Mouse (Mus musculus): ENCODE measurements around the gene Stk10.

Stk10 gene

DNA sequence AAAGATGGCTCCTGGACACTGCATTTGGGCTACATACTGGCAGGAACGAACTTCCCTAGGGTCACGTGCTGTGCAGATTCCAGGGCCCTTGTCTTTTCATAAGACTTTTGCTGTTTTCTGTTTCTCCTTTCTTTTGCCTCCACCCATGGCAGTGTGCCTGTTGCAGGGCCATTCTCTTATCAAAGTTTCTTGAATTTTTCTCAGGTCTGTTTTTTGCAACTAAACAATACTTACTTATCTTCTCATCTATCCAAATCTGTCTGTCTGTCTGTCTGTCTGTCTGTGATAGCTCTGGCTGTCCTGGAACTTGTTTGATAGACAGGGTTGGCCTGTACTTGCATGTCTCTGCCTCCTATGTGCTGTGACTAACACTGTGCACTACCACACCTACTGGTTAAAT lies 101.7 kb downstream of the Stk10 start:
- DNase-seq = no peak

GRCm38 (mm10) chr11:32636275-32636674 lies 103.2 kb downstream of the Stk10 start:
- no peak for DNase-seq

DNA sequence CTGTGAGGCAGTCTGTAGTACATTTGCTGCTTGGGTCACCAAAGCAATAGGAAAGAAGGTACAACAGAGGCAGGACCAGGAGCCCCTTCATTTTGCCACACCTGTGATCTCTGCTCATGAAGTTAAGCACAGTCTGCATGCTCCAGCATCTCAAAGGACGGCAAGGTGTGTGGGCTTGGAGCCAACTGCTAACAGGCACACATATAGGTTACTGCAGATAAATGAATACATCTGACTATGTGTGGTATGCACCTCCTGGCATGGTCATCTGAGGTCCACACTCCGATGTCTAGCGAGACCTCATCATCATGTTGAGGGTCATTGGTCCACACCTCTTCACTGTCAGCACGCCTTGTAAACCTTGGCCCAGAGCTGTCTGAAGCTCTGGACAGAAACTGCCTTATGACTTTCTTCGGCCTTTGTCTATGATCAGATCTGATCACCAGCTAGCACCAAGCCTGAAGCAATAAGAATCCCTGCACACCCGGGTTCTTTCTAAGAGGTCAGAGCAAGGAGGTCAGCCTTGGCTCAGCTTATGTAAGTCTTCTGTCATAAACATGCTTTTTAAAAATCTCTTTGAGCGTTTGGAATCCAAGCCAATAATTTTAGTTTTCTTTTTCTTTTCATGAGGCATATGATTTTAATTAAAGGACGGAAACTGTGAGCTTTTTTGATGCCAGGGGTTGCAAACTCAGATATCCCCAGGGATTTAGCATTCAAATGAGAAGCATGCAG lies 105.6 kb downstream of the Stk10 start:
- no peak for DNase-seq

- peak; percentile 57 for DNase-seq
Observed at GRCm38 (mm10) chr11:32640617-32641016, 107.5 kb downstream of the Stk10 start.

DNA sequence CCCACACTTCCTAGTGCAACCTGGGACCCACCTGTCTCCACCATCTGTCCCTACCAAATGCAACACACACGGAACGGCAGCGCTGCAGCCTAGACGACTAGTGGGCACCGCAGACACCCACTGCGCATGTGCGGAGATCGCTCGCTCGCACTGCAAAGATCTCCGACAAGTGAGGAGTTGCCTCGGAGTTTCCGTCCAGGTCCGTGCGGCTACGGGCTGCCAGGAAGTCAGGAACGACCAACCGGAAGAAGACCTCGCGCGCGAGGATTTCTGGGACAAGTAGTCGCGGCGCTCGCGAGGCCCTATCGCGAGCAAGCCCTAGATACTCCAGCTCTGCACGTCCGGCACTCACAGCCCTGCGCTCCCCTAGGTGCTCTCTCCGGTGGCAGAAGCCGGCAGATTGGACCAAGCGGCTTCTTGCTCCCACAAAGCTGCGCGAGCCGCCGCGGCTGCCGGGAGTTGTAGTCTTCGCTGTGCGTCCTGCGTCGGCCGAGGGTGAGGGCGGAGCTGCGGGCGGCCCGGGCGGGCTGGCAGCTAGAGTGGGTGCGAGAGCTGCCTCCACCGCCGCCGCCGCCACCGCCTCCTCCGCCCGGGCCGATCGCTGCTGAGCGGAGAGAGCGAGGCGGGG lies 109.3 kb downstream of the Stk10 start, which contains the start of gene Fbxw11:
Fbxw11 (plus strand) TSS at position 476 of the 628 bp plus-strand sequence.
- DNase-seq = peak; percentile 98

GRCm38 (mm10) chr11:32642899-32643886 lies 110.1 kb downstream of the Stk10 start:
- DNase-seq = peak; percentile 46

DNA sequence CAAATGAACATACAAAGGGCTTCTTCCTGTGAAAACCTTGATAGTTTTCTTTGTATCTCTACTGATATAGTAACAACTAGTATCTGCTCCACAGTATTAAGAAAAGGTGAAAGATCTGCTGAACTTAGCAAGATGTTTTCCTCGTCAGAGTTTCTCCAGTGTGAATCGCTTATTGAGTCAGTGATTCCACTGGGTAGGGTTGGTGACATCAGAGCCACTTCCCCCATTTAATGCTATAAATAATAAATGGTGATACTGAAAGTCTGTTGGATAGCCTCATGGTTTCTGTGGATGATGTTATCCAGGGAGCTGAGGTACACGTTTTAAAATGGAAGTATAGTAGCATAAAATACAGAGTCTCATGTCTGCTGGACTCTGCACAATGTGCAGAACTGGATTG lies 110.9 kb downstream of the Stk10 start:
- no peak for DNase-seq

DNA sequence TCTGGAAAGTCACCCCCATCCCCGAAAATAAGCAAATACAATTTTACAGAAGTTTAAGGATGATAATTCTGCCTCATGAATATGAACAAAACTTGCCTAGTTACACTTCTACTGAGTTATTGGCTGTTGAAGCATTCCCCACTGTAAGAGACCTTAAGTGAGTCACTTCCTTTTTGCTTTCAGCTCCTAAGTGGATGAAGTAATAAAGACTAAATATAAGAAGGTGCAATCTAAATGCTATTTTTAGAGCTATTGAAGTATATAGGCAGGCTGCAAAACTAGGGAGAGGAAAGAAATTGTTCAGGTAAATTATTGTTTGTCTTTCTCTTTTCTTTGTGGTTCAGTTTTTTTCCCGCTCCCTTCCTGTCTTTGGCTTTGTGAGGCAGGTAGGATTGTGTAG lies 114.2 kb downstream of the Stk10 start:
- no peak for DNase-seq

DNA sequence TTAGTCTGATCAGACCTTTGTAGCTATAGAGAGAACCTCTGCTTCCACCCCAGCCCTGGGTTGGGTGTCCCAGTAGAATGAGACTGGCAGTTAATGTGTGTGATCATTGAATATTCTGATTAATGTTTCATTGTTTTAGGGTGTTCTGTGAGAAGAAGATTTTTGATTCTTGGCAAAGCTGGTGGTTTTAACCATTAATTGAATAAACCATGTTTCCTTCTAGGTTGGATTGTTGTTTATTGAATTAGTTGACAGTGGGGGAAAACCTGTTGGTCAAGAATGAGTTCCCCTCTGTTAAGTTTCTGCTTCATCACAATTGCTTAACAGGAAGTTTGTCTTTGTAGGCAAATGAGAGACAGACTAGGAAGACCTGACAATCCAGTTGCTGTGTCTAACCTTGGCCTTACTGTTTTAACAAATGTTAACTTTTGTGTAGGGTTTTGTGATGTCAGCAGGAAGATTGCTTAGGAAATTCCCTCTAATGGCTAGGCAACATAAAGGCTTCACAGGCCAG lies 117.2 kb downstream of the Stk10 start:
- DNase-seq = no peak

- no peak for DNase-seq
Observed at GRCm38 (mm10) chr11:32650893-32651590, 117.9 kb downstream of the Stk10 start.

DNA sequence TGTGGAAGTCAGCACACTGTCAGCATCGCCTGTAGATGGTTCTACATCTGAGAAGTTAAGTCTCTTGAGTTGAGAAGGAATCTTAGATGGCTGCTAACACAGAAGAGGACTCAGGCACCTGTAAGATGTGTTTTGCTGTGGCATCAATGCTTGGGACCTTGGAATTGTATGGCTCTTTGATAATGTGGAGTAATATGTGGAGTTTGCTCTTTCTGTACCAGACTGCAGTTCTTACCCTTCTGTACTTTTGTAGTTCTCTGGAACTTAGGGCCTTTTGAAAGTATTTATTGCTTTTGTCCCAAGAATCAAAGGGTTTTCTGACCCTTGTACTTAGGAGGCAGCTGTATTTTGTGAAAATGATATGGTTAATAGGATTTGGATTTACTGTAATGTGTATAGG lies 118.6 kb downstream of the Stk10 start:
- no peak for DNase-seq

GRCm38 (mm10) chr11:32662082-32662656 lies 129.1 kb downstream of the Stk10 start:
- DNase-seq = no peak

- DNase-seq = no peak
Observed at GRCm38 (mm10) chr11:32665639-32666038, 132.5 kb downstream of the Stk10 start.

GRCm38 (mm10) chr11:32666983-32667382 lies 133.9 kb downstream of the Stk10 start:
- no peak for DNase-seq

GRCm38 (mm10) chr11:32671480-32671879 lies 138.4 kb downstream of the Stk10 start:
- no peak for DNase-seq

Data from liver (tissue).